Mouse (Mus musculus) CD8-positive naive resting alpha-beta T cell, adult 2 months (primary cell): ENCODE results near the gene Pdik1l.
"Not testable (repeated sequence)": the region's sequence is repeated elsewhere in the genome, so short reads cannot be mapped to it uniquely, and the experiment has no call there.

Experiments
- DNase-seq, 2 experiments: peaks; one replicate each; pipeline ENCODE4 v3.0.0; 2022; ENCODE audit warnings: low read depth in 2 of 2, low spot score in 2 of 2

Gene Pdik1l

GRCm38 (mm10) chr4:134298626-134299497, 11.2 kb upstream of the Pdik1l start:
- no peak for DNase-seq

- no peak for DNase-seq
Observed at GRCm38 (mm10) chr4:134297369-134297768, 9.7 kb upstream of the Pdik1l start.

- no peak for DNase-seq
Observed at GRCm38 (mm10) chr4:134296523-134296922, 8.8 kb upstream of the Pdik1l start.

GRCm38 (mm10) chr4:134296096-134296495, 8.4 kb upstream of the Pdik1l start:
- DNase-seq, result not testable (repeated sequence)

GRCm38 (mm10) chr4:134293692-134294163, 6.0 kb upstream of the Pdik1l start:
- DNase-seq, result no peak

GRCm38 (mm10) chr4:134293061-134293691, 5.5 kb upstream of the Pdik1l start:
- no peak for DNase-seq

GRCm38 (mm10) chr4:134292067-134292466, 4.4 kb upstream of the Pdik1l start:
- peak; percentile 74 to 83 for DNase-seq

- DNase-seq, result no peak
Observed at GRCm38 (mm10) chr4:134288397-134289256, 932 bp upstream of the Pdik1l start.

- DNase-seq, result peak; percentile 98
Observed at GRCm38 (mm10) chr4:134287168-134287564, 529 bp downstream of the Pdik1l start.

GRCm38 (mm10) chr4:134286226-134287167, 1.2 kb downstream of the Pdik1l start:
- no peak for DNase-seq

GRCm38 (mm10) chr4:134284942-134285341, 2.8 kb downstream of the Pdik1l start:
- no peak for DNase-seq

GRCm38 (mm10) chr4:134273417-134274345, 14.0 kb downstream of the Pdik1l start:
- DNase-seq, result peak; percentile 56 to 68

- DNase-seq, result no peak
Observed at GRCm38 (mm10) chr4:134272731-134273416, 14.8 kb downstream of the Pdik1l start.

- DNase-seq, result no peak
Observed at GRCm38 (mm10) chr4:134271979-134272378, 15.7 kb downstream of the Pdik1l start.

GRCm38 (mm10) chr4:134269622-134270021, 18.1 kb downstream of the Pdik1l start:
- DNase-seq, result not testable (repeated sequence)

- no peak for DNase-seq
Observed at GRCm38 (mm10) chr4:134268102-134268655, 19.5 kb downstream of the Pdik1l start.

GRCm38 (mm10) chr4:134265860-134266585, 21.7 kb downstream of the Pdik1l start:
- DNase-seq, result no peak
